Mouse (Mus musculus) lung, postnatal 25 days (tissue): ENCODE measurements around the gene Hepacam.

Experiments used
- DNase-seq: peaks from one replicate; pipeline ENCODE4 v3.0.0; 2022; ENCODE audit warnings: low spot score

Hepacam gene

DNA sequence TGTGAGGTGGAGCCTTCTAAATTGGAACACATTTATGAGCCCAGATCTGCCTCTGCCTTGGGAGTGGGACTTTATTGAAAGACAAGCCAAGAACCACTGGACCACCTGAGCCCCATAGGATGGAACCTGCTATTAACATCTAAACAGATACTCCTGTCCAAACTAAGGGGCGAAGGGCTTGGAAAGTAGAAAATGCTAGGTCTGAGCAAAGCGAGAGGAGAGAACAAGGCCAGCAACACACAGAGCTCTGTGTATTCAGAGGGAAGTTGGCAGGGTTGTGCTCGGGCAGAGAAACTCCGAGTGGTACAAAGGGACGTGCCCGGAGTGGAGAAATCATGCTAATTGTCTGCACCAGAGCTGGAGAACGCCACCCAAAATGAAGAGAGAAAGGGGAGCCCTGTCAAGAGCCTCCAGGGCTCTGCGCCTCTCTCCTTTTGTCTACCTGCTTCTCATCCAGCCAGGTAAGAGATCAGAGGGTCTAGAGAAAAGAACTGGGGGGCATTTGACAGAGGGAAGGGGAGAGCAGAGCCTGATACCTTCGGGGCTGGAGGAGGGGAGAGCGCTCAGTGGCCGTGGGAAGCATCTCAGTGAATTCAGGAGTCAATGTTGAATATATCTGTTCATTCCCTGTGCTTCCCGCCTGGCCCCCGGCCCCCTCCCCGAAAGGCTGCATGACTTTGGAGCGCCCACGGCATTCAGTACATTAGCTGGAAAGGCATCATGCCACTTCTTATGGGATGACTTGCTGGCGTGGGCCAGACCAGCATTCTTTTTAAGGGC is at the start of gene Hepacam:
Gene Hepacam (plus strand): TSS at position 51 of the 780 bp plus-strand sequence.
- DNase-seq, result no peak

GRCm38 (mm10) chr9:37329456-37329855 is 37.7 kb upstream of the Hepacam start:
- DNase-seq, result peak; percentile 38

DNA sequence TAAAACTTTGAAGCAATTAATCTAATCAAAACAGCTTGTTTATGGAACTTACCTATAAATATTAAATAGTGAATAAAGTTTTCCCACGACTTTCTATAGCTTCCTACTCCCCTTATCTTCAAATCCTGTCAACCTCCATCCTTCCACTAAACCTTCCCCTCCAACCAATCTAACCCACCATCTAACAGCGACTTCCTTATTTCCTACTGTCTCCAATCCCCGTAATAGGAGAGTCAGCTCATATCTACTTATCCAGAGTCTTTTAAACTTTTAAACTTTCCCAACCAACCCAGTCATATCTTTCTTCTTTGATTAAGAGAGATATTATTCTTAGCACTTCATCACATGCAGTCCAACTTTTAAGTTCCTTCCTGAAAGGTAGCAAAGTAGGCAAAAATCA is 21.7 kb upstream of the Hepacam start:
- DNase-seq, result no peak

- DNase-seq, result no peak
Observed at GRCm38 (mm10) chr9:37347184-37347987, 19.8 kb upstream of the Hepacam start.

DNA sequence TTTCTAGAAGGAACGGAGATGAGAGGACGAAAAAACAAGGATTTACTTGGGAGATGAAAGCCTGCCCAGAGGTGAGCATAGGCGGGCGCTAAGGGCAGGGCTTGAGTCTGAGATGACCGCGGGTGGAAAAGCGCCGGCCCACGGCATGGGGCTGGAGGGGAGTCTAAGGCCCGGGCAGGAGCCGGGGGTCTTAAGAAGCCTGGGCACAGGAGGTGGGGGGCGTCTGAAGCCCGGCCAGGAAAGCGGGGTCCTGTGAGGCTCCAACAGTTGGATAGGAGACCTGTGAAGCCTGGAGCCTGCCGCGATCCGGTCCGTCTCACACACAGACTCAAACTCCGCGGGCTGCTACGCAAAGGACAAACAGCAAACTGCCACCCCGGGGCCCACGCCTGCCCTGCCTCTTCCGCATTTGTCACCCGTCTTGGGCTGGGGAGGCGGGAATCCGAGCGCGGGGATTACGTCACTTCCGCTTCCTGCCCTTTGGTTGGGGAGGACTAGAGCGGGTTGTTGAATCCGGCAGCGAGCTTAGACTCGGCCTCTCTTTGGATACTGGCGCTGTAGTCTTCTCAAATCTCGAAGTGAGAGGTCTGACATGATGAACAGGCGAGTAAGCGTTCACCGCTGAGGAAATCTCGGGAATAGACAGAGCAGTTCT is 19.0 kb upstream of the Hepacam start, which contains the start of gene Ccdc15:
Gene Ccdc15 (minus strand): TSS at position 445 of the 655 bp plus-strand sequence.
- peak; percentile 98 for DNase-seq

DNA sequence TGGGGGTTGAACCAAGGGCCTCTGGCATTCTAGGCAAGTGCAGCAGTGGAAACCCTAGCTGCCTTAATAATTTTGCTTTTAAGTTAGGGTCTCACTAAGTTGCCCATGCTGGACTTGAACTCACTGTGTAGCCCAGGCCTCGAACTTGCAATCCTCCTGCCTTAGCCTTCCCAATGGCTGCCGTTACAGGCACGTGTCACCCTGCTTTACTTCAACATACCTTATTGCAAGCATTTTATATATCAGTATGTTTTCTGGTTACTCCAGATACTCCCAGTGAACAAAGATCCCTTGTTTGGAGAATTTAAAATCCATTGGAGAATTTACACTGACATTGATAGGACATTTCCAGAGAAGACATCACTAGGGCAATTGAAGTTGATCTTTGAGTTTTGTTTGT is 18.1 kb upstream of the Hepacam start:
- DNase-seq, result no peak

- DNase-seq, result no peak
Observed at GRCm38 (mm10) chr9:37351266-37351665, 15.9 kb upstream of the Hepacam start.

- no peak for DNase-seq
Observed at GRCm38 (mm10) chr9:37354485-37354884, 12.7 kb upstream of the Hepacam start.

DNA sequence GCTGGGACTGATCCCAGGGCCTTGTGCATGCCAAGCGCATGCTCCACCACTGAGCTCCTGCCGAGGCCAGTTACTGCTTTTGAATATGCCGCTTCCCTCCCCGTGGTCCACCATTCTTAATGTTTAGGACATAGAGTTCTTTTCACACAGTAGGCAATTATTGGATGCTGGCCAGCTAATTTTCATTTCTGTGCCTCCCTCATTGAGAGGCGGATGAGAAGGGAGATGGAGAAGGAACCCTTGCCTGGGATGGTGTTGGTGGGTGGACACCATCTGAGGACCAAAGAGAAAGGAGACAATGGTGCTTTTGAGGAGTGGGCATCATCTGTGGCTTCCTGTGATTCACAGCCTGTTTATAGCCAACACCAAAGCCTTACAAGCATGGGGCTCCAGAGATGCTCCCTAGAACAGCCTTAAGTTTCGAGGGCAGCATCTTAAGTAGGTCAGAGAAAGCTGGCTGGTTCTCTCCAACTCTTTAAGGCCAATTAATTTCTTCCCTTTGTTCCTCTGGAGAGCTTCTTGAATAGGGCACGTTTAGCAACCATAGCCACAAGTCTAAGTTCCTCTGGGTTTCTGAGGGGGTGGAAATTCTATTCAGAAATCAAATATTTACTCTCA is 8.3 kb upstream of the Hepacam start:
- DNase-seq, result peak; percentile 57

GRCm38 (mm10) chr9:37359331-37360220 is 7.6 kb upstream of the Hepacam start:
- peak; percentile 85 for DNase-seq

- DNase-seq, result no peak
Observed at GRCm38 (mm10) chr9:37362084-37362483, 5.1 kb upstream of the Hepacam start.

DNA sequence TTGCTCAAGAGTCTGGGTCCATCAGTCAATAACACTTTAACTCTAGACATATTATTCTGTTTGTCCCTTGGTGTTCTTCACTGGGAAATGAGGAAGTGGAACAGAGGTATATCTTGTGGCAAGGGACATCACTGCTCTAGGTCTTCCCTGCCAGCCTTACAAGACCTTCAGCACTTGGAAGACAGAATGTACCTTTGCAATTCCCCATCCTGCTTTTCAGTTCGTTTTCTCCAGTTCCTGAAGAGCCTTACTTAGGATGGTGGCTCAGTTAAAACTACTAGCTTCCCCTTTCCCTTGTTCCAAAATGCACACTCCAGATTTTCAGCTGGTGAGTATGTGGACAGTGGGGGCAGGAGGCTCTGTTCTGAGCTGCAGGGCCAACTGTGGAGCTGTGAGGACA is 4.3 kb upstream of the Hepacam start:
- no peak for DNase-seq

- DNase-seq, result no peak
Observed at GRCm38 (mm10) chr9:37363551-37363950, 3.6 kb upstream of the Hepacam start.

DNA sequence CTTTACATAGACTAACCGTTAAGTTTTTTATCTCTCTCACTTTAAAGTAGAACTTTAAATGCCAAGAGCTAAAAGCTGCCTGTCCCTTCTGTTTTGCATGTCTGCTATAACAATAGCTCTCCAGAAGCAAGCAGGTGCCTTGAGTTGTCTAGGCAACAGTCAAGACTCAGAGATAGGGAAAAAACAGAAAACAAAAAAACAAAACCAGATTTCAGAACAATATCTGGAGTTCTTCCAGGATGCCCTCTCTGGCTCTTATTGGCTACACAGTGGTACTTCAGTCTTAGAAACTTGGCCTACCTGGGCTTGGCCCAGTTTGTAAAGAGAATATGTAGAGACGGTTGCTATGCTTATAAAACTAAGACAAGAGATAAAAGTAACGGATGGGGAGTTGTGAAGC is 2.8 kb upstream of the Hepacam start:
- no peak for DNase-seq

DNA sequence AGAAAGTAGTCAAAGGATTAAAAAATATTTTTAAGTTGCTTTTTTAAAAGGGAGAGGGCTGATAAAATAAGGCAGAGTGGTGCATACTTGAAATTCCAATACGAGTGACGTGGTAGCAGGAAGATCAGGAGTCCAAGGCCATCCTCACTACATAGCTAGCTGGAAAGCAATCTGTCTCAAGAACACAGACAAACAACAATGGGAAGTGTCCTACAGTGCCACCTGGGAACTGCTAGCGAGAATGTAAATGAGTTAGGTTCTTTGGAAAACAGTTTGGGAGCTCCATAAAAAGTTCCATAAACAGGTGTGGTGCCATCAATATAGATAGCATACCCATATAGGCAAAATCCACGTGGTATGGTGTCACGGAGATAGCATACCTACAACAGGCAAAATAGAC is 1.4 kb upstream of the Hepacam start:
- DNase-seq, result no peak

DNA sequence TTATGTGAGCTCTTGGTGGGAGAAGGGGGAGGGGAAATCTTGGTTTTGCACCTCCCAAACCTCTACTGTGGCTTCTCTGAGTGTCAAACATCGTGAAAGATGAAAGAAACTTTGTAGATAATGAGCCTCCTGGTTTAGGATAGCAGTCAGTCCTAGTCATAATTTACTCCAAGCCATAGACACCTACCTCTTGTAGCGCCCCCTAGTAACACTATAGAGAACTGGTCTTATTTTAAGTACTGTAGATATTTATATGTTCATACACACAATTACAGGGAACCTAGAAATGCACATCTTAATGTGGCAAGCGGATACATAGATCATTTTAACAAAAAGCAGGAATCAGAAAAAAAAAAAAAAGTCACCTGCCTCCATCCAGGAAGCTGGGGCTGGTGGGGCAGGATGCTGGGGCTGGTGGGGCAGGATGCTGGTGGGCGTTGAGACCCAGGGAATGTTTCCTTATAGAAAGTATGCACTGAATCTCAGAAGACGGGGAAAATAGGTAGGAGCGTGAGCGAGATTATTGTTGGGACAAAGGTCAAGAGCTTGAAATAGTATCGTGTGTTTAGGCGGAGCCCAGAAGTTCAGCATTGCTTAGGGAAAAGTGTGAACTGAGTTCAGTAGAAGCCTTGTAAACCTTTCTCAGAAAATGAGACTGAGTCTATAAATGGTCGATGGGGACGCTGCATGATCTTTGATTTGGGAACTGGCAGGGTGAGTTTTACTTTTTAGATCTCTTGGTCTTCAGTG is 1.1 kb downstream of the Hepacam start:
- DNase-seq, result no peak

DNA sequence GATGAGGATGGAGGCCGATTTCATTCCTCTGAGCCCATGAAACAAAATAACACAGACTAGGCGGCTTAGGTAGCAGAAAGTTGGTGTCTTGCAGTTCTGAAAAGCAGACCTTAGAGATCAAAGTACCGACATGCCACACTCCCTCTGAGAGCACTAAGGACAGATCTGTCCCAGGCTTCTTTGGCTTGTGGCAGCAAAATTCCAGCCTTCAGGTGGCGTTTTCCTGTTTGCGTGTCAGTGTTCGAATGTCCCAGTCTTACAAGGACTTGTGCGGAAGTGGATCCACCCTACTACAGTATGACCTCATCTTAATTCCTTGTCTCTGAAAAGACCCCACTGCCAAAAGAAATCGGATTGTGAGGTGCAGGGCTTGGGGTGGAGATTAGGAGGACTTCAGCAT is 1.7 kb downstream of the Hepacam start:
- DNase-seq, result peak; percentile 76

- no peak for DNase-seq
Observed at GRCm38 (mm10) chr9:37371232-37371801, 4.2 kb downstream of the Hepacam start.

DNA sequence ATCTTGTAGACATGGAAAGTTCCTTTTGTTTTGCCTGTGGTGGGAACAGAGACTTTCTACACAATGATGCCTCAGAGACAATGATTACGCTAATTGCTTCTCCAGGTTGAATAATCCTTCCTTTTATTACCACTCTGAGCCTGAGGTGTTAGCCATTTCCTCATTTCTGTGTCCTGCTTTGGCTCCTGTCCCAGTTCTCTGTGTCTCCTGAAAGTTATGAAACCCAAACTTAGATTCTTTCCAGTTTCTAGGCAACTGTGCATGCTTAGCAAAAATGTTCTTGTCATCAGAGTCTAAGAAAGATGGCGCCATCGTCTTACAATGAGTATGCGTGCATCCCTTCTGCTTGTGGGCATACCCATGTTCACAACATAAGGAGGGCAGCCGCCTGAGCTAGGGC is 8.6 kb downstream of the Hepacam start:
- peak; percentile 55 for DNase-seq

DNA sequence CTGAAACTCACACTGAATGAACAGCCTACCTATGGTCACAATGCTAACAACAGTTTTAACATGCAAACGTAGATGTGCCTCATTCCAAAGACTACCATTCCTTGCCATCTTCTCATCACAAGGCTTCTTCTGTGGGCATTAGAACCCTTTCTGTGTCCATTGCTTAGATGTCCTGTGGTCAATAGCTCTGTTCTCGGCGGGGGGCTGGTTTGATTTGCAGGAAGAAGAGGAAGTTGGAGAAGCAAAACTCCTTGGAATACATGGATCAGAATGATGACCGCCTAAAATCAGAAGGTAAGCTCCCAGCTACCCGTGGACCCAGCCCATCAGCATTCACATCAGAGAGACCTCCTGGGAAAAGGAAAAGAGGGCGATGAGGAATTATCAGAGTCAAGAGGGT is 16.0 kb downstream of the Hepacam start:
- no peak for DNase-seq
